Mouse (Mus musculus) erythroid progenitor cell, adult 5-6 weeks (primary cell): ENCODE data around the gene Zfp683. TPM values are rescaled to one million over a fixed set of nuclear protein-coding genes. Genes with fewer than 3 reads are reported as not detected.

Experiments
- ATAC-seq: replicated peaks from 2 replicates; pipeline ENCODE4 v1.8.0; 2016; ENCODE audit warnings: moderate number of reproducible peaks, mild to moderate bottlenecking, moderate TSS enrichment, inconsistent platforms; ENCODE audit not compliant: poor library complexity, low FRiP score, severe bottlenecking
- total RNA-seq, 2 experiments: library from RNA; stranded (forward) in 1 of 2; stranded (reverse) in 1 of 2; fragments of 150-400 nt in 1 of 2; fragments of 186-747, 209-891 nt in 1 of 2; gene quantifications; 2 replicates each; pipeline versions ENCODE4 v1.2.3 to v1.2.4; 2015 to 2017; ENCODE audit warnings: low replicate concordance in 2 of 2

The Zfp683 gene
- total RNA-seq, 2 experiments from 2014 or later, result not detected

- ATAC-seq, result no peak
These were observed 10.6 kb upstream of the Zfp683 start for GRCm38 (mm10) chr4:134043041-134043440.

DNA sequence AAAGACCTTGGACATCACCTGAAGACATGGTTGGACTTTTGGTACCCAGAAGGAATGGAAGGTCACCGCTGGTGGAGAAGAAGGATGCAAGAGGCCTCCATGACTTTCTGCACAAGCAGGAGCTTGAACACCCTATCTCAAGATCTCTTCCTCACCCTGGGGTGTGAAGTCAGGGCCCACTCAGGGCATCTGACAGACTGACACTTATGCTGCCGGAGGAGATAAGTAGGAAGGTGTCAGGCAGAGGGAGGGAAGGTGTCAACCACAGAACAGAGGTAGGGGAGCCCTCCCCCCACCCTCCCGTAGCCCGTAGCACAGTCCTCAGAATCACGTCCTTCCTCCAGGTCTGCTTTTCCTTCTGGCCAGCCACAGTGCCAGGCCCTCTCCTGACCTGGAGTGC is 6.0 kb upstream of the Zfp683 start:
- ATAC-seq, result no peak

- no peak for ATAC-seq
These were observed 1.7 kb upstream of the Zfp683 start for GRCm38 (mm10) chr4:134051912-134052311.

DNA sequence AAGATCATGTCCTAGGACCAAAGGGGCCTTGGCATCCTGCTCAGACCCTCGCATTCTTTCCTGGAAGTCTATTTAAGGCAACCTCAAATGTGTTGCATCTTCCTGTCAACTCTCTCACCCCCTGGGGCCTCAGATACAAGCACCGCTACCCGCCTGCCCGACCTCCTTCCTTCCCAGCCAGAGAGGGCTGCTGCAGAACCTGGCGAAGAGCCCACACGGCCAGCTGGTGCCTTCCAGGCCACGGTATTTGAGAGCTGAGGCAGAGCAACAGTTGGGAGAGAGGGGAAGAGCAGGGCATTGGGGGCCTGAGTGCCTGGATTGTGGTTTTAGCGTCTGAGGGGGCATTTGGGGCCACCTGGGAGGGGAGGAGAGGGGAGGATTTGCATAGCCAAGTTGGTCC is 1.1 kb upstream of the Zfp683 start:
- ATAC-seq, result no peak

GRCm38 (mm10) chr4:134058166-134058715 is 4.6 kb downstream of the Zfp683 start:
- no peak for ATAC-seq

DNA sequence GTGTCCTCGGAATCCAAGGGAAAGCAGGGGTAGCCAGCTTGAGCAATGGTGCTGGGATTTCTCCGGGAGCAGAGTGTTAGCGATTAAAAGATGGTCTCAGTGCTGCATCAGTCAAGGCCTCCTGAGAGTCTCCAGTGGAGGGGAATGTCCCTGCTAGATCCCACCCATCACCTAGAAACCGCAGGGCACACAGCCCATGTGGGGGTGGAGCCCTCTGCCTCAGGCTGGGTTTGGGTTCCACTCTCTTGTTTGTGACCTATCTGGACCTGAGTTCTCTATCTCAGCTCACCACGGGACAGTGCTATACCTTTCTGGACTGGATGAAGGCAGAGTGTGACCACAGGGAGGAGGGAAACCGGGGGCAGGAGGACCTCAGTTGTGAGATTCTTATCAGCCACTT is 5.3 kb downstream of the Zfp683 start:
- ATAC-seq, result no peak

GRCm38 (mm10) chr4:134060135-134060865 is 6.7 kb downstream of the Zfp683 start, which contains the start of gene Crybg2:
Gene Crybg2 (plus strand): TSS chr4:134060815.
- ATAC-seq, result no peak

DNA sequence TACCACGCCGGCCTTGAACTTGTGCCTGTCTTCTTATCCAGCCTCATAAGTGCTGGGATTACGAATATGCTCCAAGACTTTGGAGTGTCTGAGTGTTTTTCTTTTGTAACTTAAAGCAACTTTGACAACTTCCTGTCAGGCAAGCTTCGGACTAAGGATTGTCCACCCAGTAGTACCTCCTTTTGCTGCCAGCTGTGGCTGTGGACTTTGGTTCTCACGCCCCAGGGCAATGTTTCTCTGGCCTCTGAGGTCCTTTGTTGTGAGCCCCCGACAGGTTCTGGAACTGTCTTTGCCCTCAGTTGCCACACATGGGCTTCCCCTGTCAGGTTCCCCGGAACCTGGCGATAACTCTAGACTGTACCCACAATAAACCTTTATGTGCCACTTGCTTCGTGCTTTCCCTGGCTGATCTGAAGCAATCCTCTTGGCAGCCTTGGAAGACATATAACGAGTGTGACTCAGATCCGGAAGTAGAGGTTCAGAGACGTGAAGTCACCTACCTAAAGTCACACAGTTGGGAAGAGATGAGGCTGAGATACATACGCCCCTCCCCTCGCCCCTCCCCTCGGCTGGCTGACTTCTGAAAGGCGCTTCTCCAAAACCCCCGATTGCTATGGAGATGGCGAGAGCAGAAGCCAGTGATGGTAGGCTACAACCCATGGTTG is 7.7 kb downstream of the Zfp683 start:
- no peak for ATAC-seq

DNA sequence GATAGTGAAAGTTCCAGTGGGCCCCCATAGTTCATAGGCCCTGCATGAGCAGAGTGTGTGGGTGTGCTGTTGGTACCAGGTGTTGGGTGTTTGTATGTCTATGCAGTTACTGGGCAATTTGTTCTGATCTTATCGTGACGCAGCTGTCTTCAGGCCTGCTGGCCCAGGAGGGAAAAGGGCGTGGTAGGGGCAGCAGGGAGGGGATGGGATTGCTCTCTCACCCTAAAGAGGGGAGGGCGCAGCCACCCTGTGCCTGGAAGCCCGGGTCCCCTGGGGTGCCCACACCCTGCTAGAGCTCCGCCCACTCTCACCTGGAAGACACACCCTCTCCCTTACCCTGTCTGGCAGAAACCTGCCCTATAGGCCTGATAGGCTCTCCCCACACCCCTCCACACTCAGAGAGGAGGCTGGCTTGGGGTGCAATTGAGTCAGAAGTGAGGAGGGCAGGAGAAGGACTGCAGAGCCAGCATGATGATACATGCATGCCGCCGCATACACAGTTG is 8.4 kb downstream of the Zfp683 start:
- ATAC-seq, result no peak

- ATAC-seq, result no peak
These were observed 8.9 kb downstream of the Zfp683 start for GRCm38 (mm10) chr4:134062561-134062960.

GRCm38 (mm10) chr4:134065431-134066004 is 11.9 kb downstream of the Zfp683 start:
- no peak for ATAC-seq

- no peak for ATAC-seq
These were observed 13.7 kb downstream of the Zfp683 start for GRCm38 (mm10) chr4:134067383-134067782.

- no peak for ATAC-seq
These were observed 14.4 kb downstream of the Zfp683 start for GRCm38 (mm10) chr4:134067833-134068544.

DNA sequence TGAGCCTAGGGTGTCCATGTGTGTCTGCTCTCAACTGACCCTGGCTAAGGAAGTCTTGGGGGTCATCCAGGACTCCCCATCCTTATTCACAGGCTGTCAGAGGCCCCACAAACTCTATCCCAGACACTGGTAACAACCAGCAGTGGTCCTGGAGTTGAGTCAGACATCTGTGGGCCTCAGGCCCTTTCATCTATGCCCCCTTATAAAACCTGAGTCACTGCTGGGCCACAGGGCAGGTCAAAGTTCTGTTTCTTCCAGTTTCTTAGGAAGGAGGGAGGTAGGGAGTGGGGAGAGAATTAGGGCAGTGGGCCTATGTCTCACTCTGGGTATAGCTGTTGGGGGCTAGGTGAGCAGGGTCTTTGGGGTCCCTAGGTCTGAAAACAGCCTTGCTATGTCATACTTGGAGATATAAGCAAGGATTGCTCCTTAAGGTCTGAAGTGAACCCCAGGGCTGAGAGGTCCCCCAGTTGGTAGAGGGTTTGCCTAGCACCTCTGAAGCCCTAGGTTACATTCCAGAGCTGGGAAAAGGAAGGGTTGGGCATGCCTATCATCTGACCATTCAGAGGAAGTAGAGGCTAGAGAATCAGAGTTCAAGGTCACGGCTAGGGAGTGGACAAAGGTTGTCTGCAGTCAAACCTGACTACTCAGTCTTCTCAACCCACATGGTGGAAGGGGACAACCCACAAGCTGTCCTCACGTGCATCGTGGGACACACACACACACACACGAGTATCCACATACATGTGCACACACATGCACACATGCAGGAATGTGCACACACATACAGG is 15.3 kb downstream of the Zfp683 start:
- no peak for ATAC-seq

DNA sequence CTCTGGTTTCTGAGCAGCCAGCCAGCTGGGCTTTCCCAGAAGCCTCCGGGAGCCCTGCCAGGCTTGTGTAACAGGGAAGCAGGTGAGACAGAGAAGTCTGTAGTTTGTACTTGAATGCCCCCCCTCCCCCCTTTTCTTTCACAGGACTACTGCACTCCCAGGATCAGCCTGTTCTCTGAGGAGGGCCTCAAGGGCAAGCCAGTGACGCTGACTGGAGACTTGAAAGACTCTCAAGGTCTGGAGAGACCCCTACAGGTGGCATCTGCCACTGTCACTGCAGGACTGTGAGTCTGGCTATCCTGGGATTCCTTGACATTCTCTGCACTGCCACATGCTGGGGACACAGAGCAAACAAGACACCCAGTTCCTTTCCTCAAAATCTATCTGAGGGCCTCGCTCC is 25.1 kb downstream of the Zfp683 start:
- ATAC-seq, result no peak

DNA sequence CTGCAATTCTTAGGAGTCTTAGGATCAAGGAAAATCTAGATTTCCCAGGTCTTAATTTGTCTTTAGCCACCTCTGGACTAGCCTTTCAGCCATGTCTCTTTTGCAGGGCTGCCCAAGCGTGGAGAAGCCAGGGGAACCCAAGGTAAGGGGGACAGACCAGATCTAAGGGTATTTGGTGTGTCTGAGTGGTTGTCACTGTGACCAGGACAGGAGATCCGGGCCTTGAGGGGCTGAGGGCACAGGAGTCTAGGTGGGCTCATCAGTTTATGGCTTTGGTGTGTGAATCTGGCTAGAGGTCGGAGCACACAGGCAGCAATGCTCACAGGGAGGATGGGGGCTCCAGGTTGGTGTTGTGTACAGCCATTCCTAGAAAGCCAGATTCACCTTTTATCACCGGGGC is 27.0 kb downstream of the Zfp683 start:
- ATAC-seq, result no peak

- ATAC-seq, result peak; percentile 76
These were observed 28.2 kb downstream of the Zfp683 start for GRCm38 (mm10) chr4:134081730-134082386.

DNA sequence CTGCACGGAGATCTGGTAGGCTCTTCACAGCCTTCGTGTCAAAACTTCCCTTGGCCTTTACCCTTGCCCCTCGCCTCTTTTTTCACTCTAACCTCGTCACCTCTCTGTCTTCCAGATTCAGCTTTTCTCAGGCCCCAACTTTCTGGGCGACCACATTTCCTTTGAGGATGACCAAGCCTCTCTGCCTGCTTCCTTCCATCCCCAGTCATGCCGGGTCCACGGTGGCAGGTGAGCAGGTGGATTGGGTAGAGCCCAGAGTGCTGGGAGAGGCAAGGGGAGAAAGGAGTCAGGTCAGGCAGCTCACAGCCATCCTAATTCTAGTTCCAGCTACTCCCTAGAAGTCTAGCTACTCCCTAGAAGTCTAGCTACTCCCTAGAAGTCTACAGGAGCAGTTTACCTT is 28.8 kb downstream of the Zfp683 start:
- no peak for ATAC-seq

- ATAC-seq, result no peak
These were observed 31.4 kb downstream of the Zfp683 start for GRCm38 (mm10) chr4:134084999-134085398.
